Mouse (Mus musculus): ENCODE data around the gene Nat8f6. TPM values are rescaled to one million over a fixed set of nuclear protein-coding genes. Genes with fewer than 3 reads are reported as not detected.
"Not testable (repeated sequence)": the region's sequence is repeated elsewhere in the genome, so short reads cannot be mapped to it uniquely, and the experiment has no call there.

The Nat8f6 gene
- polyA plus RNA-seq, 1 experiment from 2014 or later, result not detected

DNA sequence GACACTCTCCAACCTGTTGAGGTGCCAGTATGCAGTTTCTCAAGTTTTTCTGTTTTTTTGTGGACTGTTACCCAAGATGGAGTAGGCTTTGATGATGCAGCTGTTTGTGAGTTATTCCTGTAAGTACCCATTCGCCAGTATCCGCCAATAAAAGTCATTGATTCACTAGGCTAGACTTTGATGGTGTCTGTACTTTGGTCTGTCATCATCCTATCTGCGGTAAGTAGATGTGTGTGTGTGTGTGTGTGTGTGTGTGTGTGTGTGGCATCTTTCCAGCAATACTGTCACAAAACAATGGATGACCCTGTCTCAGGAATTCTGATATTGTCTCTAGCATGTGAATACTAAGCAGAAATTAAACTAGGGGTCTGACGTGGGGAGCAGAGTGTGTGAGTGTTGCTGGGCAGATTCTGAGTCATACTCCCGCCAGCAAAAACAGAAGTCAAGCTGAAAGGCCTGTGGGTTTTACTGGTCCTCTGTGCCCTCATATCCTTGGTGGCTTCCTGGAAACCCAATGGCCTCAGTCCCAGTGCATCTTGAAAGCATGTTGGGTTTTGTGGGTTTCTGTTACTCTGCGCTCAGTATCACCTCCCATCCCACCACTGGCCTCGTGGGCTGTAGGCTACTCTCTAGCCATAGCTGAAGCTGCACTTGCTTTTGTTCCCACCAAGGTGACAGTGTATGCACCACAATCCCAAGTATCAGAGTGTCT lies 30.5 kb upstream of the Nat8f6 start:
- H3K4me1 ChIP-seq, result peaks cover 4% of the 10 kb centered on the region
- WGBS, result 88% methylated on average over 7 of the region's 7 CpGs
- no peak for ATAC-seq (ENCODE audit: low FRiP score, low read depth)
- H3K36me3 ChIP-seq, result no peaks in the 10 kb centered on the region
- no peak overlapping the region for H3K4me3 ChIP-seq
- H3K9ac ChIP-seq (replicated peaks), result no peak overlapping the region
- H3K4me2 ChIP-seq (replicated peaks), result no peak overlapping the region
- H3K27ac ChIP-seq (replicated peaks), result no peak overlapping the region
- no peaks in the 10 kb centered on the region for H3K27me3 ChIP-seq
- no peaks in the 10 kb centered on the region for H3K9me3 ChIP-seq

DNA sequence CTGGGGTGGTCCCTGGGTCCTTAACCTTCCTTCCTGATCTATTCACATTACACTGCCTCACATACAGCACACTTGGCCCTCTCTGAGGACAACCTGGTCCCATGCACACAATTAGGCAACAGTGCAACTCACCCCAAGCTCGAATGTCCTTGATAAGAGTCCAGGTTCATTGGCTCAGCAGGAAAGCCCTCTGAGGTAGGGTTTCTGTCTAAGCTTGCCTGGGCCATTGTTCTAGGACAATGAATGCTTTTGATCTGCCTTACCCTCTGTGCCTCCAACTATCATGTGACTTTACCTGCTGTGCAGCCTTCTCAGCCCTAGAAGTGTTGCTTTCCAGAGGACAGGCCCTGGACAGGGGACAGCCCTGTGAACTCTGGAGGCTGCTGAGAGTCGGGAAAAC lies 28.5 kb upstream of the Nat8f6 start:
- Histone ChIP-seq H3K4me2 (replicated peaks) (no peak overlapping the region), H3K4me1 (peaks cover 4% of the 10 kb centered on the region), H3K27ac (replicated peaks) (no peak overlapping the region), H3K9ac (replicated peaks) (no peak overlapping the region), H3K36me3 (no peaks in the 10 kb centered on the region), H3K9me3 (no peaks in the 10 kb centered on the region), H3K27me3 (no peaks in the 10 kb centered on the region), H3K4me3 (no peak overlapping the region)
- ATAC-seq (ENCODE audit: low FRiP score, low read depth), result no peak
- WGBS, result 22% methylated on average over 2 of the region's 2 CpGs

DNA sequence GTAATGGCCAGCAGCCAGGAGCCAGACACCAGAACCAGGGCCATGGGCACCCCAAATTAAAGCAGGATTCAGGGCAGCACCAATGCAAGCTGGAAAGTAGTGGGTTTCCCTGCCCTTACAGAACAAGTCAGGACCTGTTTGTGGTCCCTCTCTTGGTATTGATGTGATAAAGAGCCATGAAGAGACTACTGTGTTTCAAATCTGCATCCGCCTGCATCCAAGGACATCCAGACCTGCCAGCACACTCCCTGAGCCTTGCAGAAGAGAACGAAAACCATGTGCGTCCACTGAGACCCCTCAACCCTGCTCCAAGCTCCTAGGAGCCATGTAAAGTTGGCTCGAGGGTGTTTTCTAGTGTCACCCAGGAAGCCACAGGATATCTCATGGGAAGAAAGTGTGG lies 27.4 kb upstream of the Nat8f6 start:
- ATAC-seq (ENCODE audit: low FRiP score, low read depth), result no peak
- H3K36me3 ChIP-seq, result no peaks in the 10 kb centered on the region
- H3K27me3 ChIP-seq, result no peaks in the 10 kb centered on the region
- no peak overlapping the region for H3K9ac ChIP-seq (replicated peaks)
- H3K4me3 ChIP-seq, result no peak overlapping the region
- WGBS, result 87% methylated on average over 4 of the region's 4 CpGs
- peaks cover 4% of the 10 kb centered on the region for H3K4me1 ChIP-seq
- no peak overlapping the region for H3K4me2 ChIP-seq (replicated peaks)
- no peak overlapping the region for H3K27ac ChIP-seq (replicated peaks)
- H3K9me3 ChIP-seq, result no peaks in the 10 kb centered on the region

DNA sequence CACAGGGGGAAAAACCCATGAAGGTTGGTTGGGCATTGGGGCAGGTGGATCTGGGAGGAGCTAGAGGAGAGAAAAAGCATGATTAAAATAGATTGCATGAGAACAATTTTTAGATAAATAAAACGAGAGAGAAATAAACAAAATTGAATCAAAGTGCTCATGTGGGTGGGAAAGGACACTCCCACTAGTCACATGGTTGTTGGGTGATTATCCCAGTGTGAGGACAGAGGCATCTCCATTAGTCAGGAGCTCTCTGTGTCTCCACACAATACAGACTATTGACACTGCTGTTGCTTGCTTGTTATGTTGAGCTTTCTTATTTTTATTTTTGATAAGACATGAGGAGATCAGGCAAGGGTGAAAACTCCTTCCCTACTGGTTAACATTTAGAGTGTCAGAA lies 26.2 kb upstream of the Nat8f6 start:
- no peak for ATAC-seq (ENCODE audit: low FRiP score, low read depth)
- WGBS, result 48% methylated on average over 1 of the region's 1 CpGs

DNA sequence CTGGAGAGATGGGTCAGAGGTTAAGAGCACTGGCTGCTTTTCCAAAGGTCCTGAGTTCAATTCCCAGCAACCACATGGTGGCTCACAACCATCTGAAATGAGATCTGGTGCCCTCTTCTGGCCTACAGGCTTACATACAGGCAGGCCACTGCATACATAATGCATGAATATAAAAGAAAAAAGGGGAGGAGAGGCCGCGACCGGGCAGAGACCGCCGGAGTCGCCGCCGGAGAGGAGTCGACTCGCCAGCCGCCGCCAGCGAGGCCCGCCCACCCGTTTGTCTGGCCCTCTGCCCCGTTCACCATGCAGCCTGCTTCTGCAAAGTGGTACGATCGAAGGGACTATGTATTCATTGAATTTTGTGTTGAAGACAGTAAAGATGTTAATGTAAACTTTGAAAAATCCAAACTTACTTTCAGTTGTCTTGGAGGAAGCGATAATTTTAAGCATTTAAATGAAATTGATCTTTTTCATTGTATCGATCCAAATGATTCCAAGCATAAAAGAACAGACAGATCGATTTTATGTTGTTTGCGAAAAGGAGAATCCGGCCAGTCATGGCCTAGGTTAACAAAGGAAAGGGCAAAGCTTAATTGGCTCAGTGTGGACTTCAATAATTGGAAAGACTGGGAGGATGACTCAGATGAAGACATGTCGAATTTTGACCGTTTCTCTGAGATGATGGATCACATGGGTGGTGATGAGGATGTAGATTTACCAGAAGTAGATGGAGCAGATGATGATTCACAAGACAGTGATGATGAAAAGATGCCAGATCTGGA lies 23.1 kb upstream of the Nat8f6 start:
- H3K4me3 ChIP-seq; H3K4me2 ChIP-seq (replicated peaks); H3K4me1 ChIP-seq; H3K36me3 ChIP-seq; ATAC-seq (ENCODE audit: low FRiP score, low read depth); H3K9ac ChIP-seq (replicated peaks); H3K27ac ChIP-seq (replicated peaks); H3K9me3 ChIP-seq; H3K27me3 ChIP-seq: not testable (repeated sequence)
- WGBS, result 68% methylated on average over 25 of the region's 25 CpGs

More for the DNA sequence above, 26.2 kb upstream of the Nat8f6 start:
- H3K4me2 ChIP-seq (replicated peaks), result no peak overlapping the region
- H3K4me1 ChIP-seq, result peaks cover 4% of the 10 kb centered on the region
- no peak overlapping the region for H3K27ac ChIP-seq (replicated peaks)
- no peaks in the 10 kb centered on the region for H3K9me3 ChIP-seq
- H3K36me3 ChIP-seq, result no peaks in the 10 kb centered on the region
- H3K9ac ChIP-seq (replicated peaks), result no peak overlapping the region
- no peaks in the 10 kb centered on the region for H3K27me3 ChIP-seq
- no peak overlapping the region for H3K4me3 ChIP-seq

DNA sequence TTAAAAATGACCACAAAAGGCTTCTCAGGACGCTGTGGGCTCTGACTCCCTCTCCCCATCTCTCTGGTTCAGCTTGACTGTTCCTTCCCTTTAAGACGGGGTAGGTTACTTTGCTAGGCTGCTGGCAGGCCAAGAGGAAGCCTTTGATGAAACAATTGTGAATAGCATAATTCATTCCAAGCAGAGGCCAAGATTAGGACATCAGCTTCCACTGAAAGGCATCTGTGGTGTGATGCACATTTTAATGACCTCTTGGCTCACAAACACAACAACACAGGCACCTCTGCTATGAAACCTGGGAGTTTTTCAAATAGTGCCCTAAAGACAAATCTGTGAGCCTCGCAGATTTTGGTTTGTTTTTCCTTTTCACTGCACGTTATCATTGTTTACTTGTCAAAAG lies 19.2 kb upstream of the Nat8f6 start:
- 42% methylated on average over 4 of the region's 4 CpGs for WGBS
- ATAC-seq (ENCODE audit: low FRiP score, low read depth), result no peak

DNA sequence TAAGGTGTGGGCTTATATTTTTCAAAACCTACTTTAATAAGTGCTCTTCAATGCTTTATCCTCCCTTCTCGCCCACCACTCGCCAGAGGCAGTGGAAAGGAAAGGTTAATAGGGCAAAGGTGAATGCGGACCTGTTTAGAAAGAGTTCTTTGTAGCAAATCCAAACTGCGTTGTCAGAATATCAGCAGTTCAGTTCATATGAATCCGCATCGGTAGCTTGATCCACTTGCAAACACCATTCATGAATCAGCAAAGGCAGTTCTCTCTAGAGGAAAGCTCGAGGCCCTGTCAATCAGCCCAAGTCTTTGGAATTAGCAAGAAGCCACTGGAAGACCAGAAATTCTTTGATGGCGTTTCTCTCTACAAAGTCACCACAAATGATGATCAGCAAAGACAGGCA lies 17.9 kb upstream of the Nat8f6 start:
- H3K9me3 ChIP-seq, result no peaks in the 10 kb centered on the region
- no peak overlapping the region for H3K4me3 ChIP-seq
- 48% methylated on average over 8 of the region's 8 CpGs for WGBS
- no peak overlapping the region for H3K4me2 ChIP-seq (replicated peaks)
- no peak overlapping the region for H3K9ac ChIP-seq (replicated peaks)
- no peaks in the 10 kb centered on the region for H3K36me3 ChIP-seq
- H3K27me3 ChIP-seq, result no peaks in the 10 kb centered on the region
- no peak overlapping the region for H3K27ac ChIP-seq (replicated peaks)
- H3K4me1 ChIP-seq, result peaks cover 7% of the 10 kb centered on the region; the same call in 1 of the 2 replicates
- no peak for ATAC-seq (ENCODE audit: low FRiP score, low read depth)

More for the DNA sequence above, 19.2 kb upstream of the Nat8f6 start:
- Histone ChIP-seq H3K4me3 (no peak overlapping the region), H3K4me2 (replicated peaks) (no peak overlapping the region), H3K27ac (replicated peaks) (no peak overlapping the region), H3K9me3 (no peaks in the 10 kb centered on the region), H3K9ac (replicated peaks) (no peak overlapping the region), H3K36me3 (no peaks in the 10 kb centered on the region), H3K27me3 (no peaks in the 10 kb centered on the region), H3K4me1 (peaks cover 7% of the 10 kb centered on the region; the same call in 1 of the 2 replicates)

DNA sequence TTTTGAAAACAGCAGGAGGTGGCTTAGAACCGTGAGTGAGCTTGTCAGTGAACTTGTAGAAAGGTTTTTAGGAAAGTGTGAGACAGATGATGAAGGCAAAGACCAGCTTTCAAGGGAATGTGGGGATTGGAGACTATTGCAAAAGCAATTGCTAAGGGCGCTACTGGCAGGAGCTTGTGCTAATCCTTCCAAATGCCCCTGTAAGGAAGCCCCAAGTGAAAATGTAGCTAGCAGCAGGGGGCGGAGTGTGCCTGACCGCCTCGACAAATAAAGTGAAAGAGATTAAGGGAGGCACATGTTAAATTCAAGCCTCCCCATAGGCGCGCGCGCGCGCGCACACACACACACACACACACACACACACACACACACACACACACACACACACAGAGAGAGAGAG lies 16.6 kb upstream of the Nat8f6 start:
- H3K27ac ChIP-seq (replicated peaks); H3K27me3 ChIP-seq; ATAC-seq (ENCODE audit: low FRiP score, low read depth); H3K9me3 ChIP-seq; H3K9ac ChIP-seq (replicated peaks); H3K36me3 ChIP-seq; H3K4me3 ChIP-seq; H3K4me1 ChIP-seq: not testable (repeated sequence)
- 12% methylated on average over 9 of the region's 12 CpGs for WGBS
- H3K4me2 ChIP-seq (replicated peaks), result 0 out of 2 replicates have a peak overlapping the region, but pooled peaks have one; percentile 7

DNA sequence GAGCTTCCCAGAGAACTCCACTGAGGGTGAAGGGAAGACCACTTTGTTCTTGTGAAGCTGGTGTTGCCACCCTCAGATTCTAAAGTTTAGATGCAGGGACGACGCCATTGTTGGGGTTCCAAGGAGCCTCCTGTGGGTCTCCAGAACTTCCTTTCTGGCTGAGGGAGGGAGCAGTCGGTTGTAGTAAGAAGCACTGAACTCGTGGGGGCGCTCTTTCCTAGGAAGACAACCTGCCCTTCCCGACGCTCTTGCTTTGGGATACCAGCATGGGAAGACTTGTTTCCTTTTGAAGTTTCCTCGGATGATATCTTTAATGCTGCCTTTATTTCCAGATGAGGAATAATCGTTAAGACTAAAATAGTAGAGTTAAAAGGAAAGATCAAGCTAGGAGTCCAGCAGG lies 16.1 kb upstream of the Nat8f6 start:
- H3K4me2 ChIP-seq (replicated peaks); H3K9ac ChIP-seq (replicated peaks); ATAC-seq (ENCODE audit: low FRiP score, low read depth); H3K27me3 ChIP-seq; H3K9me3 ChIP-seq; H3K36me3 ChIP-seq; H3K27ac ChIP-seq (replicated peaks); H3K4me3 ChIP-seq; H3K4me1 ChIP-seq: not testable (repeated sequence)
- 12% methylated on average over 9 of the region's 9 CpGs for WGBS

DNA sequence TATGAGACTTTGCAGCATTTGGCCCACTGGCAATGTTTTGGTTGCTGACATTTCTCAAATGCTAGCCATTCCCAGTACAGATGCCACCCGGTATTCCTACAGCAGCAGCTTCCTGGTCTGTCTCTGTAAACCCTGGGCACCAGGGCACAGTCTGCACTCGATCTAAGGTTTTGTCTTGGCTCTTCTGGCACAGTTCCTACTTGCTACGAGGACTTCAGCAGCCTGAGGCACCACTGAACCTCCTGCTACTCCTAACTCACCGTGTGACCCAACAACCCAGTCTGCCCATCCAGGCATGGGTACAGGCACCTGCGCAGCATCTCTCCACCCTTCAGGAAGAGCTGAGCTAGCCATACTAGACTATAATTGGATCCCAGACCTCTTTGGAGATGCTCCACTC lies 15.3 kb upstream of the Nat8f6 start:
- H3K4me3 ChIP-seq; H3K4me1 ChIP-seq; ATAC-seq (ENCODE audit: low FRiP score, low read depth); H3K27me3 ChIP-seq; H3K9me3 ChIP-seq; H3K9ac ChIP-seq (replicated peaks); H3K4me2 ChIP-seq (replicated peaks); H3K27ac ChIP-seq (replicated peaks); H3K36me3 ChIP-seq: not testable (repeated sequence)
- 87% methylated on average over 5 of the region's 5 CpGs for WGBS

DNA sequence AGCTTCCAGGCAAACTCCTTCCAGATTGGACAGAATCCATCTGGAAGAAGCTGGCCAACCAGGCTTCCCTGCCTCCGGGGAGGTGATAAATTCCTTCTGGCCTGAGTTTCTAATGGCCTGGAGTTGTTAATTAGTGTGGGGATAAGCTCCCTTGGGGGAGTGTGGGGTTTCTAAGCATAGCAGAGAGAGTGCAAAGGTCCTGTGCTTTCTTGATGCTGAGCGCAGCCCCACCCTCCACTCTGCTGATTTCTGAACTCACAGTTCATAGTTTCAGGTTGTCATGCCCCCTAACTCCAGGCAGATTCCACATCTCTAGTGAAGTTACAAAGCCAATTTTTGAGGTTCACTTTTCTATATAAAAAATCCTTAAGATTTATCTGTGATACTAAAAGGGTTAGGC lies 14.3 kb upstream of the Nat8f6 start:
- 83% methylated on average over 1 of the region's 2 CpGs for WGBS
- not testable (repeated sequence) for H3K27me3 ChIP-seq; H3K9me3 ChIP-seq; H3K36me3 ChIP-seq; H3K4me2 ChIP-seq (replicated peaks); H3K27ac ChIP-seq (replicated peaks); H3K4me1 ChIP-seq; H3K9ac ChIP-seq (replicated peaks); ATAC-seq (ENCODE audit: low FRiP score, low read depth); H3K4me3 ChIP-seq

DNA sequence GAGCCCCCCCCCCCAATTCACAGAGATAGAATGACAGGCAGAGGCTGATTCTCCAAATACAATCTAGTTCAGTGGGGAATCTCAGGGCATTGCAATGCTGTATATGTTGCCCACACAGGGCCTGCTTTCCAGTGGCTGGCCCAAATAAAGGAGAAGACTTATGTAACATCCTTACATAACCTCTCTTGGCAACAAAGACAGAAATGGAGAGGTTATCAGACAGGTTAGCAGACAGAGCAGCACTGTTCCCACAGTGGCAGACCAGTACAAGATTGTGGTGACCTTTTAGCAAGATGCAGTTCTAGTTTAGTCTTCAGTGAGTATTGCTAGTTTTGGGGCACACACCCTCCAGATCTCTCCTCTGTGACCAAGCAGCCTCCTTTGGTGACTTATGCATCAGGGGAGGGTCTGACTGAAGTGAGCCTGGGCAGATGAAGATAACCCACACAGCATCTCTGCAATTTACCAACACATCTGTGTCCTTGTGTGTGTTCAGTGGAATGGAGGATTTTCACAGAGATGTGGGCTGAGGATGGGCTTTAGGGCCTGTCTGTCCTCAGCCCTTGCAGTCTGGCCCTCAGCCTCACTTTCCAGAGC lies 13.8 kb upstream of the Nat8f6 start:
- H3K27ac ChIP-seq (replicated peaks); H3K9me3 ChIP-seq; ATAC-seq (ENCODE audit: low FRiP score, low read depth); H3K27me3 ChIP-seq; H3K4me1 ChIP-seq; H3K4me3 ChIP-seq; H3K4me2 ChIP-seq (replicated peaks); H3K9ac ChIP-seq (replicated peaks); H3K36me3 ChIP-seq: not testable (repeated sequence)

Measured in midbrain, embryonic 12.5 days (tissue).